In genomic region chr1:24679071-24679470, GRCm38 (mm10) we compare ENCODE assay signal across 8 mouse cellular contexts. TPM values are rescaled to one million over a fixed set of nuclear protein-coding genes. Genes with fewer than 3 reads are reported as not detected.
DNase-seq lines count a peak whose midpoint lies in the region; ATAC-seq and TF ChIP-seq lines count a peak whose summit lies in the region.

No protein-coding gene starts in this region.

- ATAC-seq in forebrain, embryonic 12.5 days (ENCODE audit: low FRiP score) = no peak; the same call in 1 of the 2 replicates
- no peak for ATAC-seq in limb, embryonic 13.5 days (ENCODE audit: low FRiP score, low read depth)
- ATAC-seq in midbrain, embryonic 16.5 days = peak; percentile 16
- ATAC-seq in cerebellum, adult (ENCODE audit: insufficient number of reproducible peaks, low FRiP score, low TSS enrichment) = no peak

- no peaks in the 10 kb centered on the region for H3K36me3 ChIP-seq in thymus, adult 2 months (ENCODE audit: control insufficient read depth, insufficient read depth, low read length)
- no peaks in the 10 kb centered on the region for H3K36me3 ChIP-seq in forebrain, embryonic 12.5 days (replicated peaks)
- no peaks in the 10 kb centered on the region for H3K36me3 ChIP-seq in limb, embryonic 13.5 days
- no peaks in the 10 kb centered on the region for H3K36me3 ChIP-seq in midbrain, embryonic 16.5 days (ENCODE audit: control insufficient read depth, insufficient read depth, low read length)

- intact Hi-C loops in left cerebral cortex, postnatal 10 days (cut with DNase I) = no loop called here

- peak overlapping the region; percentile 64 for H3K4me2 ChIP-seq in forebrain, embryonic 12.5 days
- H3K4me2 ChIP-seq in limb, embryonic 13.5 days (replicated peaks) = peak overlapping the region; percentile 69
- peak overlapping the region; percentile 59 for H3K4me2 ChIP-seq in midbrain, embryonic 16.5 days (ENCODE audit: low read length)

- TF ChIP-seq POLR2A in thymus, adult 2 months (IDR thresholded peaks at IDR 0.05; ENCODE audit: control insufficient read depth, extremely low read depth, insufficient read depth, low read length, poor library complexity) = no peak

- peak overlapping the region; percentile 79 for H3K4me3 ChIP-seq in thymus, adult 2 months (ENCODE audit: control insufficient read depth, insufficient read depth, low read length)
- H3K4me3 ChIP-seq in forebrain, embryonic 12.5 days (replicated peaks) = peak overlapping the region; percentile 77
- H3K4me3 ChIP-seq in limb, embryonic 13.5 days = peak overlapping the region; percentile 77
- H3K4me3 ChIP-seq in midbrain, embryonic 16.5 days (ENCODE audit: low read depth, low read length) = peak overlapping the region; percentile 72

- peaks cover 3% of the 10 kb centered on the region; the same call in 1 of the 2 replicates for H3K4me1 ChIP-seq in thymus, adult 2 months (replicated peaks; ENCODE audit: control insufficient read depth, insufficient read depth, low read length)
- peaks cover 10% of the 10 kb centered on the region for H3K4me1 ChIP-seq in forebrain, embryonic 12.5 days
- H3K4me1 ChIP-seq in limb, embryonic 13.5 days = peaks cover 6% of the 10 kb centered on the region
- peaks cover 11% of the 10 kb centered on the region for H3K4me1 ChIP-seq in midbrain, embryonic 16.5 days (ENCODE audit: control insufficient read depth, insufficient read depth, low read length)

- peak overlapping the region; percentile 69 for H3K9ac ChIP-seq in forebrain, embryonic 12.5 days
- peak overlapping the region; percentile 84 for H3K9ac ChIP-seq in limb, embryonic 13.5 days
- peak overlapping the region; percentile 76 for H3K9ac ChIP-seq in midbrain, embryonic 16.5 days (ENCODE audit: low read depth, low read length)

- no peak for DNase-seq in thymus, adult 2 months
- no peak for DNase-seq in thymus, postnatal 4 days
- no peak for DNase-seq in thymus, postnatal 25 days
- no peak for DNase-seq in left cerebral cortex, postnatal 10 days (ENCODE audit: extremely low spot score in 1 of 2, low spot score in 2 of 2)

- no peak for TF ChIP-seq CTCF in thymus, adult 2 months (IDR thresholded peaks at IDR 0.05; ENCODE audit: borderline replicate concordance, control insufficient read depth, extremely low read depth, insufficient read depth, low read length, poor library complexity)

- 4% methylated on average over 12 of the region's 13 CpGs for WGBS in thymus, adult 2 months
- 2% methylated on average over 13 of the region's 13 CpGs for WGBS in forebrain, embryonic 12.5 days
- WGBS in limb, embryonic 13.5 days = 1% methylated on average over 13 of the region's 13 CpGs
- 2% methylated on average over 11 of the region's 13 CpGs for WGBS in midbrain, embryonic 16.5 days

- H3K27ac ChIP-seq in thymus, adult 2 months (ENCODE audit: control insufficient read depth, insufficient read depth, low read length) = peak overlapping the region; percentile 18; the same call in 1 of the 2 replicates
- peak overlapping the region; percentile 64 for H3K27ac ChIP-seq in forebrain, embryonic 12.5 days
- H3K27ac ChIP-seq in limb, embryonic 13.5 days = no peak overlapping the region
- H3K27ac ChIP-seq in midbrain, embryonic 16.5 days (ENCODE audit: low read length) = peak overlapping the region; percentile 90

- H3K27me3 ChIP-seq in thymus, adult 2 months (ENCODE audit: control insufficient read depth, insufficient read depth, low read length) = no peaks in the 10 kb centered on the region
- no peaks in the 10 kb centered on the region for H3K27me3 ChIP-seq in forebrain, embryonic 12.5 days
- no peaks in the 10 kb centered on the region for H3K27me3 ChIP-seq in limb, embryonic 13.5 days
- no peaks in the 10 kb centered on the region for H3K27me3 ChIP-seq in midbrain, embryonic 16.5 days (ENCODE audit: control insufficient read depth, insufficient read depth, low read depth, low read length)

- H3K9me3 ChIP-seq in forebrain, embryonic 12.5 days = no peaks in the 10 kb centered on the region
- no peaks in the 10 kb centered on the region for H3K9me3 ChIP-seq in limb, embryonic 13.5 days
- H3K9me3 ChIP-seq in midbrain, embryonic 16.5 days (replicated peaks; ENCODE audit: control insufficient read depth, low read length, poor library complexity, severe bottlenecking) = no peaks in the 10 kb centered on the region

RNA-seq across cellular contexts. Expression of gene Lmbrd1, which starts 0.6 kb away (rescaled TPM):
- polyA plus RNA-seq in thymus, adult 2 months (2012; rRNA removed) = 15.1 and 18.5 TPM in 2 replicates
- polyA plus RNA-seq in forebrain, embryonic 12.5 days (2016; fragmentation: Nextera tagmentation; extraction: Ambion mirVana) = 28.5 and 28.9 TPM in 2 replicates
- 28.7 and 36.3 TPM in 2 replicates for polyA plus RNA-seq in limb, embryonic 13.5 days (2015; fragmentation: Nextera tagmentation; extraction: Ambion mirVana)
- polyA plus RNA-seq in midbrain, embryonic 16.5 days (2015; fragmentation: Nextera tagmentation; extraction: Ambion mirVana) = 53.1 and 57.2 TPM in 2 replicates
- 10 to 100 TPM; 87.3 to 96.0 TPM for total RNA-seq in left cerebral cortex, postnatal 10 days (2021)
